Mouse (Mus musculus): Measurements from ENCODE around the gene Nt5dc3. TPM values are rescaled to one million over a fixed set of nuclear protein-coding genes. Genes with fewer than 3 reads are reported as not detected.

The Nt5dc3 gene
- polyA plus RNA-seq, 1 experiment from 2014 or later, result 2.1 TPM

DNA sequence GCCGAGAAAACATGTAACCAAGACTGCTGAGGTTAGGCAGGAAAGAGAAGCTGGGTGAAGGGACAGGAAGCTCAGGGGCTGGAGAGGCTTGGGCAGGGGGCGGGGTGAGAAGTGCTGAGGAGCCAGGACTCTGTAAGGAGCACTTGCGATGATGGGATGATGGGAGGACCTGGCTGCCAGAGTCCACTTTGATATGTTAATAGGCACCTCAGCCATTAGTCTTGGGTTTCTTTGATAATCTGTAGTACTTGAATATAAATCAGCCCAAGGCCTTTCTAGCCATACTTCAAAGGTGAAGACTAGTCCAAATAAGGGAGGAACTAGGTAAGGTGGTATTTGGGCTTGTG, 16.4 kb upstream of the Nt5dc3 start:
- Histone ChIP-seq H3K36me3 (no peaks in the 10 kb centered on the region), H3K4me3 (no peak overlapping the region), H3K27ac (replicated peaks) (no peak overlapping the region), H3K4me1 (no peaks in the 10 kb centered on the region), H3K9ac (no peak overlapping the region), H3K9me3 (no peaks in the 10 kb centered on the region), H3K4me2 (no peak overlapping the region), H3K27me3 (replicated peaks) (no peaks in the 10 kb centered on the region)
- ATAC-seq (ENCODE audit: extremely low read depth, insufficient number of reproducible peaks, low FRiP score, low TSS enrichment), result no peak
- 44% methylated on average over 3 of the region's 3 CpGs for WGBS

DNA sequence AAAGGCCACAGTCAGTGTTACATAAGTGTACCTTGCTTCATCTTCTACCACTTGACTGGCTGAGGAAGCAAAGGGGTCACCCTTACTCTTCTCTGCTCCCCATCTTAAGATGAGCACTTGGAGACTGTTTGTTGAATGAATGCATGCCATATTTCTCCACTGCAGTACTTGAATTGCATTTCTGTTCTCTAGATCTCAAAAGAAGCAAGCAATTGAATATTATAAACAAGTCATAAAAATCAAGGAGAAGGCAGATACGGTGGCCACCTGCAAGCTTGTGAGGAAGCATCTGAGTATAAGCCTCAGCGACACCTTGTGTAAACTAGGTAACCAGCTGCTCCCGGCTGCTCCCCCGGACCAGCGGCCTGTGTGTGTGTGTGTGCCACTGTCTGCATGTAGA, 15.1 kb upstream of the Nt5dc3 start, which contains the start of gene Gm49358:
Gene Gm49358 (plus strand): TSS at position 301 of the 400 bp plus-strand sequence.
- no peaks in the 10 kb centered on the region for H3K4me1 ChIP-seq
- ATAC-seq (ENCODE audit: extremely low read depth, insufficient number of reproducible peaks, low FRiP score, low TSS enrichment), result no peak
- H3K36me3 ChIP-seq, result no peaks in the 10 kb centered on the region
- no peak within 1 kb of the TSS for H3K9ac ChIP-seq
- no peak within 1 kb of the TSS for H3K4me2 ChIP-seq
- H3K27ac ChIP-seq (replicated peaks), result no peak within 1 kb of the TSS
- H3K27me3 ChIP-seq (replicated peaks), result no peaks in the 10 kb centered on the region
- 88% methylated on average over 5 of the region's 5 CpGs for WGBS
- H3K9me3 ChIP-seq, result no peaks in the 10 kb centered on the region
- H3K4me3 ChIP-seq, result no peak within 1 kb of the TSS

DNA sequence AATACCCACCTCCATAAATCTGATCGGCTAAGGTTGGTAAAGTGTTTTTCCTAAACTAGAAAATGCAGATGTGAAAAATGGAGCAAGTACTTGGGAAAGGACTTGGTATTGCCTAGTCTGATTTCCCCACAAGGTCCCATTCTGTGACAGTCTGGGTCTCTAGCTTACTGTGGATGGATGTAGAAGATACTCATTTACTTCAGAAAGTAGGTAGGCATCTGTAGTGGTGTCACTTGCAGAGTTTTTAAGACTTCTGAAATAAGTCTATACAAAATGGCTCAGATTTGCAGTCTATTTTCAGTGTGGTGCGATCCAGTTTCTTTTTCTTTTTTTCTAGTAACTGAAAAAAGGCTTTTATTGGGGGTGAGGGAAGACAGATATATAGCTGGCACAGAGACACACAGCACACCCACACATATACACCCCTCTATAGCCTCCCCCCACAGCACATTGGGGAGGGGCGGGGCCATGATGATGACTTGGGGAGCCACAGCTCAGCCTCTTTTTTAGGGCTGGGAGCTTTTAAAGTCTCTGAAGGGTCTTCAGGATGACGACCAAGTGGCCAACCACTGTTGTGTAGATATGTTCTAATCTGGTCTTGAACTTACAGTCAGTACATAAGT, 13.3 kb upstream of the Nt5dc3 start:
- H3K9me3 ChIP-seq, result no peaks in the 10 kb centered on the region
- no peak overlapping the region for H3K27ac ChIP-seq (replicated peaks)
- H3K4me2 ChIP-seq, result no peak overlapping the region
- no peak for ATAC-seq (ENCODE audit: extremely low read depth, insufficient number of reproducible peaks, low FRiP score, low TSS enrichment)
- H3K27me3 ChIP-seq (replicated peaks), result no peaks in the 10 kb centered on the region
- 68% methylated on average over 4 of the region's 4 CpGs for WGBS
- H3K36me3 ChIP-seq, result no peaks in the 10 kb centered on the region
- no peak overlapping the region for H3K4me3 ChIP-seq
- H3K4me1 ChIP-seq, result peaks cover 7% of the 10 kb centered on the region; the same call in 1 of the 2 replicates
- H3K9ac ChIP-seq, result no peak overlapping the region

DNA sequence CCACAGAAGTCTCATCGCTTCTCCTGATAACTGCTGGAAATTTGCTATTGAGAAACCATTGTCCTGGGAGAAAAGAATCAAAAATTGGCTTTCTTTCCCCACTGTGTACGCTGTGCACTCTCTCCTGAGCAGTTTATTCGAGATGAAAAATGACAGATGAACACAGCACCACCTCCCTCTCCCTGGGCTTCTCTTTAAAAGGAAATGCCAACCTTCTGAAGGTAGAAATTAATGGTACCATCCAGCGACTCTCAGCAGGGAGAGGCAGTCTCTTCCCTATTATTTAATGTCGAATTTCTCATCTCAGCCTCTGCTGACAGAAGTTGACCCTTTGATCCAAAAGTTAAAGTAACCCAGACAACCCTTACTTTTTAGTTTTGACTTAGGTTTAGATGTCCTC, 9.6 kb upstream of the Nt5dc3 start:
- H3K27me3 ChIP-seq (replicated peaks), result no peaks in the 10 kb centered on the region
- no peaks in the 10 kb centered on the region for H3K9me3 ChIP-seq
- no peak overlapping the region for H3K27ac ChIP-seq (replicated peaks)
- no peak overlapping the region for H3K4me3 ChIP-seq
- H3K9ac ChIP-seq, result no peak overlapping the region
- H3K4me1 ChIP-seq, result peaks cover 7% of the 10 kb centered on the region; the same call in 1 of the 2 replicates
- 64% methylated on average over 5 of the region's 5 CpGs for WGBS
- no peak overlapping the region for H3K4me2 ChIP-seq
- ATAC-seq (ENCODE audit: extremely low read depth, insufficient number of reproducible peaks, low FRiP score, low TSS enrichment), result no peak
- no peaks in the 10 kb centered on the region for H3K36me3 ChIP-seq

DNA sequence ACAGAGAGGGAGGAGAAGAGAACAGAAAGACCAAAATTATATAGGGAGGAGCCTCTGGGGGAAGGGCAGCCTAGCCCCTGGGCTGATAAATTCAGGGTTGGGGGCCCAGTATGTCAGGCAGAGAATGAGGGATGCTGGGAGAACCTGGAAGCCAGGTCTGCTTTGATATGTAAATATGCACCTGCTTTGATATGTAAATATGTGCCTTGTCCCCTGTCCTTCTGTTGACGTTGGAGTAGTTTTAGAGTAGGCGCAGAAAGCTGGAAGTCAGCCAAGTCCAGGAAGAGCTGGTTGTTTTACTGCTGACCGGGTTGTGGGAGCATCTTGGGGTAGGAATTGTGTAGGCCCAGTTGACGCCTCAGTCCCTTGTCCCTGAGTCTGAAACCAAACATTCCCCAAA, 9.0 kb upstream of the Nt5dc3 start:
- H3K36me3 ChIP-seq, result no peaks in the 10 kb centered on the region
- no peak overlapping the region for H3K4me2 ChIP-seq
- peaks cover 7% of the 10 kb centered on the region; the same call in 1 of the 2 replicates for H3K4me1 ChIP-seq
- ATAC-seq (ENCODE audit: extremely low read depth, insufficient number of reproducible peaks, low FRiP score, low TSS enrichment), result no peak
- no peaks in the 10 kb centered on the region for H3K9me3 ChIP-seq
- no peak overlapping the region for H3K4me3 ChIP-seq
- no peaks in the 10 kb centered on the region for H3K27me3 ChIP-seq (replicated peaks)
- 39% methylated on average over 4 of the region's 4 CpGs for WGBS
- H3K27ac ChIP-seq (replicated peaks), result no peak overlapping the region
- no peak overlapping the region for H3K9ac ChIP-seq

DNA sequence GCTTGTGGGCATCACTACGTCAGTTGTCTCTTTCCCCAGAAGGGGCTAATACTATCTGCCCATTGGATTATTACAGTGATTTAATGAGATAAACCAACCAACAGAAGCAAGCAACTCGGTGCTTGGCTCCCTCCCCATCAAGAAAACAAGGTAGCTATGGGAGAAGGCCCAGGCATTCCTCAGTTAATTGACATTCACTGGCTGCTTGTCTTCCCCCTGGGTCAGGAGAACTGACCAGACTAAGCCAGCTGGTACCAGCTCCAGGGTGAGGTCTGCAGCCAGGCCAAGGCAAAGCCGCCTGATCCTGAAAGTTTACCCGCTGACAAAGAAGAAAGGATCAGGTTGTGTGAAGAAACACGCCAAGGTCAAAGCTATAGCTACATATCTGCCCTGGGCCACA, 7.1 kb upstream of the Nt5dc3 start:
- 72% methylated on average over 5 of the region's 5 CpGs for WGBS
- ATAC-seq (ENCODE audit: extremely low read depth, insufficient number of reproducible peaks, low FRiP score, low TSS enrichment), result no peak
- H3K27ac ChIP-seq (replicated peaks), result no peak overlapping the region
- H3K4me1 ChIP-seq, result peaks cover 9% of the 10 kb centered on the region
- no peaks in the 10 kb centered on the region for H3K27me3 ChIP-seq (replicated peaks)
- no peaks in the 10 kb centered on the region for H3K36me3 ChIP-seq
- no peak overlapping the region for H3K9ac ChIP-seq
- H3K4me3 ChIP-seq, result no peak overlapping the region
- no peak overlapping the region for H3K4me2 ChIP-seq
- H3K9me3 ChIP-seq, result no peaks in the 10 kb centered on the region

DNA sequence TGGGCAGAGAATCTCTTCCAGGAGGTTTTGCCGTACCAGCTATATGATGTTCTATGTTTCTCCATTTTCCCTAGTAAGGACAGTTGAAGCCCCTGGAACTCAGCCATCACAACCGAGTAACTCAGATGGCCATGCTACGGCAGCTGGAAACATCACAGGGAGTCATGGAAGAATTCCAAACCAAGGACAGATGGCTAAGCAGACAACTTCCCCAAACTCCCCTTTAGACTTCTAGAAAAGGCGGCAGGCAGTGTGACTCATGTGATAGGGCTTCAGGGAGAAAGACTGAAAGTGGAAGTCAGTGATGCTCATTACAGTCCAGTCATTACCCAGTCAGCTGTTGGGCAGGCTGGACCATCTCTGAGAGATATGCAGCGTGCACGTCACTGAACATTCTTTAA, 6.6 kb upstream of the Nt5dc3 start:
- Histone ChIP-seq H3K27ac (replicated peaks) (no peak overlapping the region), H3K36me3 (no peaks in the 10 kb centered on the region), H3K9ac (no peak overlapping the region), H3K9me3 (no peaks in the 10 kb centered on the region), H3K27me3 (replicated peaks) (no peaks in the 10 kb centered on the region), H3K4me3 (no peak overlapping the region), H3K4me1 (peaks cover 13% of the 10 kb centered on the region), H3K4me2 (no peak overlapping the region)
- ATAC-seq (ENCODE audit: extremely low read depth, insufficient number of reproducible peaks, low FRiP score, low TSS enrichment), result no peak
- 54% methylated on average over 6 of the region's 6 CpGs for WGBS

DNA sequence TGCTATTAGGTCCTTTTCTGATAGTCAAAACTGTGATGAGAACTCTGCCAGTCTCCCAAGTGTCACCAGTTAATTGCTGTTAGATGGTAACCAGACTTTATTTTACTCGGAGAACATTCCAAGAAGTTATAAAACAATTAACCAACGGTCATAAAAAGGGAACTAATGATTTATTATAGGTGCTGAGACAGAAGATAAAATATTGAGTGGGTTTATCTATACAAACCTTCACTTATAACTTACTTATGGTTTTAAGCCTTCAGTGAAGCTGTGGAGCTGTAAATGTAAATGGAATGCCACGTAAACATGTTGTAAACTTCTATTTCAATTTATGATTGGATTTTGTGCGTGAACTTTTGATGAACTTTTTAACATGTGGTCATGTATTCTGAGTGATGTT, 5.4 kb upstream of the Nt5dc3 start:
- Histone ChIP-seq H3K4me2 (no peak overlapping the region), H3K4me1 (peaks cover 22% of the 10 kb centered on the region), H3K9ac (no peak overlapping the region), H3K27ac (replicated peaks) (no peak overlapping the region), H3K36me3 (no peaks in the 10 kb centered on the region), H3K4me3 (no peak overlapping the region), H3K9me3 (no peaks in the 10 kb centered on the region), H3K27me3 (replicated peaks) (no peaks in the 10 kb centered on the region)
- no peak for ATAC-seq (ENCODE audit: extremely low read depth, insufficient number of reproducible peaks, low FRiP score, low TSS enrichment)
- WGBS, result 67% methylated on average over 4 of the region's 4 CpGs

DNA sequence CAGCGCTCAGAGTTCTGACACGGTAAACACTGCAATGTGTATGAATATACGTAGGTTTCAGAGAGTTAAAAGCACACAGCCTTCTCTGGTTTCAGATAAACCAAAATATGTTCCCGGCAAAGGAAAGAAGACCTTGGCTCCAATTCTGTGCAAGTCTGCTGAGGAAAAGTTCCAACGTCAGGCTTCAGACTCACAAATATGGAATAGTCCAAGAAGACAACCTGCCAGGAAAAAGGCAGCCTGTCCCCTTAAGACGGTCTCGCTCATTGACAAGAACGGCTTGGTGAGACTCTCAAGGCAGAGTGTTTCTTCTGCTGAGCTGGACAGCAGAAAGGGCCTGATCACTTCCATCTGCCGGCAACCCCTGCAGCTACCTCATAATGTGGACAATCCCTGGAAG, 2.5 kb upstream of the Nt5dc3 start:
- 69% methylated on average over 9 of the region's 9 CpGs for WGBS
- no peak overlapping the region for H3K4me3 ChIP-seq
- no peak overlapping the region for H3K27ac ChIP-seq (replicated peaks)
- H3K36me3 ChIP-seq, result no peaks in the 10 kb centered on the region
- no peak overlapping the region for H3K9ac ChIP-seq
- no peaks in the 10 kb centered on the region for H3K27me3 ChIP-seq (replicated peaks)
- peaks cover 33% of the 10 kb centered on the region for H3K4me1 ChIP-seq
- H3K4me2 ChIP-seq, result no peak overlapping the region
- ATAC-seq (ENCODE audit: extremely low read depth, insufficient number of reproducible peaks, low FRiP score, low TSS enrichment), result no peak
- no peaks in the 10 kb centered on the region for H3K9me3 ChIP-seq

DNA sequence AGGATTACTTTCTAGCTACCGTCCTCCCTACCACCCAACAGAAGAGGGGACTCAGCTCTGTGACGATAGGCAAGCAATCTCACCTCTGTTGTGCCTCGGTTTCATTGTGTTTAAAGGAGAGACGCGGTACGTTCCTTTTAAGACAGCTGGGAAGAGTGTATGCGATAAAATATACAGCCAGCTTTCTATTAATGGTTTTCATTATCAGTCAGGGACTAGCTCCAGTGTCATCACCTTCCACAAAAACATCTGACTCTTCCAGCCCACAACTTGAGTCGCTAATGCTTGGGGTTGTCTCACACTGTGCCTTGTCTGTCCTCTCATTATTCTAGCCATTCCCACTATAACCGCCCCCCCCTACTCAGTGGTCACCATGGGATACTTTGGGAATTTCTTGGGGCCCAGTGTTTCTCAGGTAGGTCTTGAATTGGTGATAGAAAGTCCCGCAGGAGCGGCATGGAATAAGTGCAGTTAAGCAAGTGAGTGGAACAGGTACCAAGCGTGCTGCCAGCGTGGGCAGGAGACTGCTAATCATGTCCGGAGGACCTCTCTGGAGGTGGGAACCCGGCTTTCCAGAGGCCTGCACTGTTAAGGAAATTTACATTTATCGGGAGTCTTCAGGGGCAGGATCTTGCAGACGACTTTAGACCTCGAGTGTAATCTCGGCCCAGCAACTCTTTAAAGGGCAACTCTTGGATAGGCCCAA, 1.0 kb upstream of the Nt5dc3 start:
- peak overlapping the region; percentile 90 for H3K27ac ChIP-seq (replicated peaks)
- H3K9me3 ChIP-seq, result no peaks in the 10 kb centered on the region
- ATAC-seq (ENCODE audit: extremely low read depth, insufficient number of reproducible peaks, low FRiP score, low TSS enrichment), result no peak
- peaks cover 44% of the 10 kb centered on the region for H3K4me1 ChIP-seq
- H3K27me3 ChIP-seq (replicated peaks), result no peaks in the 10 kb centered on the region
- WGBS, result 15% methylated on average over 19 of the region's 19 CpGs
- H3K36me3 ChIP-seq, result no peaks in the 10 kb centered on the region
- peak overlapping the region; percentile 92 for H3K9ac ChIP-seq
- H3K4me3 ChIP-seq, result peak overlapping the region; percentile 84
- peak overlapping the region; percentile 95 for H3K4me2 ChIP-seq

DNA sequence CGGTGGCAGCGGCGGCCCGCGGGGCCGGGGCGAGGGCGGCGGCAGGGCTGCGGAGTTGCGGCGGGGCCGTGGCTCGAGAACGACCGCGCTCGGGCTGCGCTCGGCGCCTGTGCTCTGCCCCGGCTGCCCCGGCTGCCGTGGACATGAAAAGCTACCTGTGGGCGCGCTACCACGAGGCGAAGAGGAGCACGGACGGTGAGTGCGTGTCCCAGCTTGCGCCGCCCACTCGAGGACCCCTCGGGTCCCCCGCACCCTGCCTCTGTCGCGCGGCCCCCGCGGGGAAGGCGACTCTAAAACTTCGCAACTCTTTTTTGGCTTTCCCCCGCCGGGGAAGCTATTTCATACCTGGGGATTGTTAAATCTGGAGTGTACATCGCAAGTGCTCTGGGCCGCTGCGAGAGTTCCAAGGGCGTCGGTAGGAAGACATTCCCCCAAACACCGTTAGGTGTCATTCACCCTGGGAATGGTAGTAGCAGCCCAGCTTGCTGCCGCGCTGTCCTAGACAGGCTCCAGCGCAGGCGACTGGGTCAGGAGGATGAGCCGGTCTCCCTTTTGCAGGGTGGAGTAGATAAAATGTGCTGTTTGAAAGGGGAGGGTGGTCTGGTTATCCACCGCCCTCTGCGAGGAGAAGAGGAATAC, 431 bp downstream of the Nt5dc3 start:
- H3K4me3 ChIP-seq, result peak overlapping the region; percentile 84
- H3K4me1 ChIP-seq, result peaks cover 52% of the 10 kb centered on the region
- ATAC-seq (ENCODE audit: extremely low read depth, insufficient number of reproducible peaks, low FRiP score, low TSS enrichment), result peak; percentile 2; the same call in 1 of the 2 replicates
- H3K9me3 ChIP-seq, result no peaks in the 10 kb centered on the region
- peak overlapping the region; percentile 90 for H3K27ac ChIP-seq (replicated peaks)
- peak overlapping the region; percentile 95 for H3K4me2 ChIP-seq
- H3K9ac ChIP-seq, result peak overlapping the region; percentile 92
- under 1% methylated on average over 54 of the region's 58 CpGs for WGBS
- H3K36me3 ChIP-seq, result no peaks in the 10 kb centered on the region
- no peaks in the 10 kb centered on the region for H3K27me3 ChIP-seq (replicated peaks)
